24 mouse cellular contexts compared by ENCODE assay signal in genomic region chr11:62890796-62891195, GRCm38 (mm10).
"Had no signal": no experiment of that assay in that cellular context is flagged by ENCODE, and none has a peak within 500 bp of the region (broad histone marks: within the 10 kb centered on the region; RNA-seq: fewer than 3 reads in every experiment).

No protein-coding gene starts in this region.

- H3K27ac ChIP-seq: gastrocnemius, adult 2 months; heart, embryonic 10.5 days; hindbrain, embryonic 10.5 days; hindbrain, embryonic 12.5 days; hindbrain, embryonic 14.5 days; intestine, embryonic 15.5 days; left cerebral cortex, adult 2 months; limb, embryonic 10.5 days; limb, embryonic 12.5 days had no signal

- ATAC-seq: hindbrain, embryonic 16.5 days; inflammation-experienced regulatory T-cells, adult 6 months; intestine, embryonic 15.5 days; intestine, postnatal 0 days had no signal

- H3K9ac ChIP-seq: heart, embryonic 12.5 days; hindbrain, embryonic 12.5 days; hindbrain, embryonic 14.5 days; intestine, embryonic 15.5 days; limb, embryonic 12.5 days had no signal

- H3K4me3 ChIP-seq: gastrocnemius, adult 2 months; heart, embryonic 10.5 days; heart, embryonic 12.5 days; hindbrain, embryonic 10.5 days; hindbrain, embryonic 12.5 days; intestine, embryonic 15.5 days; left cerebral cortex, adult 2 months; limb, embryonic 10.5 days; limb, embryonic 12.5 days had no signal

- DNase-seq: gastrocnemius, adult 2 months; gastrocnemius, postnatal 10 days; gastrocnemius, postnatal 25 days; heart, adult 18-20 months; heart, postnatal 10 days; heart, postnatal 4 days; kidney, adult 18-20 months; kidney, adult 8-10 months; kidney, postnatal 10 days; kidney, postnatal 25 days; kidney, postnatal 4 days; liver had no signal

- H3K4me1 ChIP-seq: heart, embryonic 10.5 days; heart, embryonic 12.5 days; hindbrain, embryonic 10.5 days; hindbrain, embryonic 12.5 days; intestine, embryonic 15.5 days; limb, embryonic 10.5 days; limb, embryonic 12.5 days had no signal

- H3K9me3 ChIP-seq: heart, embryonic 10.5 days; heart, embryonic 12.5 days; hindbrain, embryonic 10.5 days; hindbrain, embryonic 12.5 days; intestine, embryonic 15.5 days; limb, embryonic 10.5 days; limb, embryonic 12.5 days had no signal

- H3K27me3 ChIP-seq: heart, embryonic 12.5 days; hindbrain, embryonic 12.5 days; intestine, embryonic 15.5 days; limb, embryonic 12.5 days had no signal

- H3K4me2 ChIP-seq: heart, embryonic 12.5 days; hindbrain, embryonic 12.5 days; hindbrain, embryonic 14.5 days; intestine, embryonic 15.5 days; limb, embryonic 12.5 days had no signal
